Mouse (Mus musculus): ENCODE data around the gene Cux1. TPM values are rescaled to one million over a fixed set of nuclear protein-coding genes. Genes with fewer than 3 reads are reported as not detected.

Gene Cux1
- polyA plus RNA-seq, 1 experiment from 2014 or later = 117 TPM

GRCm38 (mm10) chr5:136386757-136387156 lies 180.5 kb downstream of the Cux1 start:
- H3K4me3 ChIP-seq (ENCODE audit: low read length) = no peak overlapping the region
- no peak for ATAC-seq (ENCODE audit: low read depth)
- no peaks in the 10 kb centered on the region for H3K9me3 ChIP-seq (ENCODE audit: control insufficient read depth, low read length)
- no peak overlapping the region for H3K27ac ChIP-seq (ENCODE audit: low read length)
- no peak overlapping the region for H3K9ac ChIP-seq (ENCODE audit: low read length)
- H3K27me3 ChIP-seq (ENCODE audit: control insufficient read depth, insufficient read depth, low read depth, low read length) = no peaks in the 10 kb centered on the region
- H3K4me2 ChIP-seq (ENCODE audit: low read depth, low read length) = no peak overlapping the region
- H3K36me3 ChIP-seq (ENCODE audit: control insufficient read depth, insufficient read depth, low read length) = 0 out of 2 replicates have a peak, but pooled peaks cover 2% of the 10 kb centered on the region
- WGBS = 62% methylated on average over 2 of the region's 2 CpGs
- no peaks in the 10 kb centered on the region; the same call in 1 of the 2 replicates for H3K4me1 ChIP-seq (replicated peaks; ENCODE audit: control insufficient read depth, insufficient read depth, low read length)

- 79% methylated on average over 3 of the region's 3 CpGs for WGBS
- Histone ChIP-seq H3K9me3 (ENCODE audit: control insufficient read depth, low read length) (no peaks in the 10 kb centered on the region), H3K9ac (ENCODE audit: low read length) (no peak overlapping the region), H3K4me1 (replicated peaks; ENCODE audit: control insufficient read depth, insufficient read depth, low read length) (no peaks in the 10 kb centered on the region; the same call in 1 of the 2 replicates), H3K27ac (ENCODE audit: low read length) (no peak overlapping the region), H3K27me3 (ENCODE audit: control insufficient read depth, insufficient read depth, low read depth, low read length) (no peaks in the 10 kb centered on the region), H3K4me3 (ENCODE audit: low read length) (no peak overlapping the region), H3K36me3 (ENCODE audit: control insufficient read depth, insufficient read depth, low read length) (no peaks in the 10 kb centered on the region), H3K4me2 (ENCODE audit: low read depth, low read length) (no peak overlapping the region)
- no peak for ATAC-seq (ENCODE audit: low read depth)
These were observed 182.1 kb downstream of the Cux1 start for GRCm38 (mm10) chr5:136385161-136385560.

GRCm38 (mm10) chr5:136382261-136383005 lies 184.9 kb downstream of the Cux1 start:
- H3K36me3 ChIP-seq (ENCODE audit: control insufficient read depth, insufficient read depth, low read length) = peaks cover 4% of the 10 kb centered on the region; the same call in 1 of the 2 replicates
- ATAC-seq (ENCODE audit: low read depth) = peak; percentile 28; the same call in 1 of the 2 replicates
- no peak overlapping the region for H3K4me3 ChIP-seq (ENCODE audit: low read length)
- no peaks in the 10 kb centered on the region for H3K9me3 ChIP-seq (ENCODE audit: control insufficient read depth, low read length)
- H3K4me1 ChIP-seq (replicated peaks; ENCODE audit: control insufficient read depth, insufficient read depth, low read length) = no peaks in the 10 kb centered on the region; the same call in 1 of the 2 replicates
- H3K27me3 ChIP-seq (ENCODE audit: control insufficient read depth, insufficient read depth, low read depth, low read length) = no peaks in the 10 kb centered on the region
- H3K9ac ChIP-seq (ENCODE audit: low read length) = no peak overlapping the region
- 72% methylated on average over 9 of the region's 9 CpGs for WGBS
- H3K4me2 ChIP-seq (ENCODE audit: low read depth, low read length) = no peak overlapping the region
- no peak overlapping the region for H3K27ac ChIP-seq (ENCODE audit: low read length)

- ATAC-seq (ENCODE audit: low read depth) = no peak
- Histone ChIP-seq H3K9me3 (ENCODE audit: control insufficient read depth, low read length) (no peaks in the 10 kb centered on the region), H3K4me3 (ENCODE audit: low read length) (no peak overlapping the region), H3K4me2 (ENCODE audit: low read depth, low read length) (no peak overlapping the region), H3K4me1 (replicated peaks; ENCODE audit: control insufficient read depth, insufficient read depth, low read length) (no peaks in the 10 kb centered on the region; the same call in 1 of the 2 replicates), H3K27me3 (ENCODE audit: control insufficient read depth, insufficient read depth, low read depth, low read length) (no peaks in the 10 kb centered on the region), H3K9ac (ENCODE audit: low read length) (no peak overlapping the region), H3K36me3 (ENCODE audit: control insufficient read depth, insufficient read depth, low read length) (peaks cover 4% of the 10 kb centered on the region; the same call in 1 of the 2 replicates), H3K27ac (ENCODE audit: low read length) (no peak overlapping the region)
- WGBS = 92% methylated on average over 1 of the region's 1 CpGs
These were observed 187.9 kb downstream of the Cux1 start for GRCm38 (mm10) chr5:136379405-136379804.

GRCm38 (mm10) chr5:136377101-136377500 lies 190.2 kb downstream of the Cux1 start:
- Histone ChIP-seq H3K27me3 (ENCODE audit: control insufficient read depth, insufficient read depth, low read depth, low read length) (no peaks in the 10 kb centered on the region), H3K27ac (ENCODE audit: low read length) (no peak overlapping the region), H3K4me2 (ENCODE audit: low read depth, low read length) (no peak overlapping the region), H3K9ac (ENCODE audit: low read length) (no peak overlapping the region), H3K4me3 (ENCODE audit: low read length) (no peak overlapping the region), H3K36me3 (ENCODE audit: control insufficient read depth, insufficient read depth, low read length) (peaks cover 5% of the 10 kb centered on the region), H3K9me3 (ENCODE audit: control insufficient read depth, low read length) (no peaks in the 10 kb centered on the region), H3K4me1 (replicated peaks; ENCODE audit: control insufficient read depth, insufficient read depth, low read length) (no peaks in the 10 kb centered on the region; the same call in 1 of the 2 replicates)
- no peak for ATAC-seq (ENCODE audit: low read depth)
- WGBS = 86% methylated on average over 3 of the region's 3 CpGs

- H3K4me2 ChIP-seq (ENCODE audit: low read depth, low read length) = no peak overlapping the region
- no peak overlapping the region for H3K9ac ChIP-seq (ENCODE audit: low read length)
- peaks cover 9% of the 10 kb centered on the region for H3K36me3 ChIP-seq (ENCODE audit: control insufficient read depth, insufficient read depth, low read length)
- no peak overlapping the region for H3K4me3 ChIP-seq (ENCODE audit: low read length)
- H3K9me3 ChIP-seq (ENCODE audit: control insufficient read depth, low read length) = no peaks in the 10 kb centered on the region
- no peak overlapping the region for H3K27ac ChIP-seq (ENCODE audit: low read length)
- WGBS = 82% methylated on average over 3 of the region's 3 CpGs
- ATAC-seq (ENCODE audit: low read depth) = no peak
- H3K27me3 ChIP-seq (ENCODE audit: control insufficient read depth, insufficient read depth, low read depth, low read length) = no peaks in the 10 kb centered on the region
- H3K4me1 ChIP-seq (replicated peaks; ENCODE audit: control insufficient read depth, insufficient read depth, low read length) = no peaks in the 10 kb centered on the region
These were observed 191.9 kb downstream of the Cux1 start for GRCm38 (mm10) chr5:136375350-136375749.

GRCm38 (mm10) chr5:136372276-136372675 lies 195.0 kb downstream of the Cux1 start:
- Histone ChIP-seq H3K27me3 (ENCODE audit: control insufficient read depth, insufficient read depth, low read depth, low read length) (no peaks in the 10 kb centered on the region), H3K4me2 (ENCODE audit: low read depth, low read length) (no peak overlapping the region), H3K36me3 (ENCODE audit: control insufficient read depth, insufficient read depth, low read length) (peaks cover 16% of the 10 kb centered on the region), H3K4me1 (replicated peaks; ENCODE audit: control insufficient read depth, insufficient read depth, low read length) (no peaks in the 10 kb centered on the region), H3K27ac (ENCODE audit: low read length) (no peak overlapping the region), H3K9me3 (ENCODE audit: control insufficient read depth, low read length) (no peaks in the 10 kb centered on the region), H3K4me3 (ENCODE audit: low read length) (no peak overlapping the region), H3K9ac (ENCODE audit: low read length) (no peak overlapping the region)
- ATAC-seq (ENCODE audit: low read depth) = no peak
- 80% methylated on average over 3 of the region's 3 CpGs for WGBS

GRCm38 (mm10) chr5:136363421-136363820 lies 203.9 kb downstream of the Cux1 start:
- no peak for ATAC-seq (ENCODE audit: low read depth)
- Histone ChIP-seq H3K27me3 (ENCODE audit: control insufficient read depth, insufficient read depth, low read depth, low read length) (no peaks in the 10 kb centered on the region), H3K27ac (ENCODE audit: low read length) (no peak overlapping the region), H3K36me3 (ENCODE audit: control insufficient read depth, insufficient read depth, low read length) (peaks cover 24% of the 10 kb centered on the region), H3K4me1 (replicated peaks; ENCODE audit: control insufficient read depth, insufficient read depth, low read length) (no peaks in the 10 kb centered on the region), H3K4me3 (ENCODE audit: low read length) (no peak overlapping the region), H3K4me2 (ENCODE audit: low read depth, low read length) (no peak overlapping the region), H3K9ac (ENCODE audit: low read length) (no peak overlapping the region), H3K9me3 (ENCODE audit: control insufficient read depth, low read length) (no peaks in the 10 kb centered on the region)
- WGBS = 79% methylated on average over 7 of the region's 7 CpGs

GRCm38 (mm10) chr5:136362473-136363230 lies 204.6 kb downstream of the Cux1 start:
- Histone ChIP-seq H3K9ac (ENCODE audit: low read length) (no peak overlapping the region), H3K27me3 (ENCODE audit: control insufficient read depth, insufficient read depth, low read depth, low read length) (no peaks in the 10 kb centered on the region), H3K9me3 (ENCODE audit: control insufficient read depth, low read length) (no peaks in the 10 kb centered on the region), H3K27ac (ENCODE audit: low read length) (no peak overlapping the region), H3K4me3 (ENCODE audit: low read length) (no peak overlapping the region), H3K4me1 (replicated peaks; ENCODE audit: control insufficient read depth, insufficient read depth, low read length) (no peaks in the 10 kb centered on the region), H3K4me2 (ENCODE audit: low read depth, low read length) (no peak overlapping the region), H3K36me3 (ENCODE audit: control insufficient read depth, insufficient read depth, low read length) (peaks cover 28% of the 10 kb centered on the region)
- 83% methylated on average over 6 of the region's 6 CpGs for WGBS
- no peak for ATAC-seq (ENCODE audit: low read depth)

Measured in lung, embryonic 16.5 days (tissue).